Mouse (Mus musculus) E14TG2a.4 (cell line): ENCODE data around the gene Crct1.

Experiments
- H3K27me3 ChIP-seq: 2 replicates; pipeline ENCODE4 v1.6.1; 2014; ENCODE audit warnings: low read length, control low read depth; ENCODE audit not compliant: insufficient read depth
- H3K36me3 ChIP-seq: 2 replicates; pipeline ENCODE4 v1.6.1; 2014; ENCODE audit warnings: low read length, control low read depth; ENCODE audit not compliant: insufficient read depth
- H3K4me1 ChIP-seq: replicated peaks from 2 replicates; pipeline ENCODE4 v1.6.1; 2014; ENCODE audit warnings: low read depth, low read length, control low read depth
- H3K4me3 ChIP-seq: replicated peaks from 2 replicates; pipeline ENCODE4 v1.5.1; 2014; ENCODE audit warnings: mild to moderate bottlenecking, low read length
- H3K9me3 ChIP-seq: 2 replicates; pipeline ENCODE4 v1.6.1; 2014; ENCODE audit warnings: low read length, control low read depth
- CTCF ChIP-seq: conservative IDR thresholded peaks from 2 replicates; pipeline ENCODE4 v1.5.1; 2014; ENCODE audit warnings: low read length
- NANOG ChIP-seq: IDR thresholded peaks from 2 replicates; pipeline ENCODE4 v1.6.1; 2014; ENCODE audit warnings: borderline replicate concordance, low read length, mixed read lengths
- POU5F1 ChIP-seq: IDR thresholded peaks from 2 replicates; pipeline ENCODE4 v1.6.1; 2014; ENCODE audit warnings: low read length, borderline replicate concordance

Gene Crct1

GRCm38 (mm10) chr3:93014871-93015270 is 616 bp downstream of the Crct1 start:
- H3K9me3 ChIP-seq: no peaks in the 10 kb centered on the region

GRCm38 (mm10) chr3:93014378-93014801 is 1.1 kb downstream of the Crct1 start:
- peaks cover 31% of the 10 kb centered on the region for H3K4me1 ChIP-seq
- peaks cover 37% of the 10 kb centered on the region; the same call in 1 of the 2 replicates for H3K27me3 ChIP-seq

More at GRCm38 (mm10) chr3:93014871-93015270, 616 bp downstream of the Crct1 start:
- peaks cover 41% of the 10 kb centered on the region; the same call in 1 of the 2 replicates for H3K27me3 ChIP-seq
- peaks cover 31% of the 10 kb centered on the region for H3K4me1 ChIP-seq
- TF ChIP-seq POU5F1 (no peak), CTCF (no peak), NANOG (no peak)
- H3K4me3 ChIP-seq: peak overlapping the region; percentile 66
- H3K36me3 ChIP-seq: no peaks in the 10 kb centered on the region

GRCm38 (mm10) chr3:93002843-93003242 is 12.6 kb downstream of the Crct1 start:
- H3K4me3 ChIP-seq: no peak overlapping the region
- H3K9me3 ChIP-seq: no peaks in the 10 kb centered on the region
- no peaks in the 10 kb centered on the region for H3K27me3 ChIP-seq
- H3K4me1 ChIP-seq: no peaks in the 10 kb centered on the region
- no peaks in the 10 kb centered on the region for H3K36me3 ChIP-seq
- TF ChIP-seq NANOG (no peak), POU5F1 (no peak), CTCF (no peak)

More at GRCm38 (mm10) chr3:93014378-93014801, 1.1 kb downstream of the Crct1 start:
- Histone ChIP-seq H3K36me3 (no peaks in the 10 kb centered on the region), H3K9me3 (no peaks in the 10 kb centered on the region), H3K4me3 (peak overlapping the region; percentile 66)
- TF ChIP-seq CTCF (no peak), POU5F1 (no peak), NANOG (no peak)

- no peaks in the 10 kb centered on the region for H3K36me3 ChIP-seq
- no peak for TF ChIP-seq POU5F1
- no peak for TF ChIP-seq CTCF
- TF ChIP-seq NANOG: no peak
- no peaks in the 10 kb centered on the region for H3K27me3 ChIP-seq
Measured at GRCm38 (mm10) chr3:93000621-93001020, 14.9 kb downstream of the Crct1 start.

GRCm38 (mm10) chr3:92998691-92999090 is 16.8 kb downstream of the Crct1 start:
- no peaks in the 10 kb centered on the region for H3K27me3 ChIP-seq
- no peaks in the 10 kb centered on the region for H3K9me3 ChIP-seq
- no peak overlapping the region for H3K4me3 ChIP-seq
- H3K4me1 ChIP-seq: no peaks in the 10 kb centered on the region
- no peaks in the 10 kb centered on the region for H3K36me3 ChIP-seq
- TF ChIP-seq CTCF (peak; percentile 85), POU5F1 (no peak)

More at GRCm38 (mm10) chr3:93000621-93001020, 14.9 kb downstream of the Crct1 start:
- H3K9me3 ChIP-seq: no peaks in the 10 kb centered on the region
- no peaks in the 10 kb centered on the region for H3K4me1 ChIP-seq
- no peak overlapping the region for H3K4me3 ChIP-seq

GRCm38 (mm10) chr3:92991926-92992325 is 23.6 kb downstream of the Crct1 start, which contains the start of gene Lce3f:
Gene Lce3f, plus strand, starts transcription at chr3:92992226.
- no peaks in the 10 kb centered on the region for H3K9me3 ChIP-seq
- H3K27me3 ChIP-seq: peaks cover 5% of the 10 kb centered on the region; the same call in 1 of the 2 replicates
- TF ChIP-seq POU5F1 (no peak), NANOG (no peak), CTCF (no peak)
- no peaks in the 10 kb centered on the region for H3K4me1 ChIP-seq
- no peaks in the 10 kb centered on the region for H3K36me3 ChIP-seq
- no peak within 1 kb of the TSS for H3K4me3 ChIP-seq

- Histone ChIP-seq H3K9me3 (no peaks in the 10 kb centered on the region), H3K27me3 (no peaks in the 10 kb centered on the region), H3K4me3 (no peak overlapping the region), H3K4me1 (no peaks in the 10 kb centered on the region), H3K36me3 (no peaks in the 10 kb centered on the region)
- TF ChIP-seq POU5F1 (no peak), CTCF (no peak), NANOG (no peak)
Measured at GRCm38 (mm10) chr3:92978484-92978883, 37.0 kb downstream of the Crct1 start.

GRCm38 (mm10) chr3:92966761-92967160 is 48.7 kb downstream of the Crct1 start, which contains the start of gene Lce3e:
Gene Lce3e, plus strand, starts transcription at chr3:92967061.
- H3K36me3 ChIP-seq: no peaks in the 10 kb centered on the region
- no peak for TF ChIP-seq NANOG
- no peak for TF ChIP-seq CTCF
- TF ChIP-seq POU5F1: no peak
- H3K4me3 ChIP-seq: no peak within 1 kb of the TSS
- peaks cover 10% of the 10 kb centered on the region; the same call in 1 of the 2 replicates for H3K9me3 ChIP-seq
- no peaks in the 10 kb centered on the region for H3K27me3 ChIP-seq
- H3K4me1 ChIP-seq: no peaks in the 10 kb centered on the region
